Mouse (Mus musculus) left cerebral cortex, postnatal 10 days (tissue): ENCODE results near the gene Map1b. TPM values are rescaled to one million over a fixed set of nuclear protein-coding genes. Genes with fewer than 3 reads are reported as not detected.

ENCODE experiments used
- DNase-seq, 2 experiments: peaks; one replicate each; pipeline ENCODE4 v3.0.0; 2021 to 2022; ENCODE audit warnings: low spot score in 2 of 2, mixed read lengths in 1 of 2; ENCODE audit errors: extremely low spot score in 1 of 2
- intact Hi-C: fragments of 180-260 bp; cut with DNase I; formaldehyde crosslinking; loops from one replicate; pipeline ENCODE4 v1.15.1; 2025
- total RNA-seq, 2 experiments: library from RNA; stranded (reverse); gene quantifications; 2 replicates each; pipeline ENCODE4 v1.2.3; 2021

Gene Map1b
- total RNA-seq: 1,000 to 10,000 TPM; 1,022 to 1,154 TPM

DNA sequence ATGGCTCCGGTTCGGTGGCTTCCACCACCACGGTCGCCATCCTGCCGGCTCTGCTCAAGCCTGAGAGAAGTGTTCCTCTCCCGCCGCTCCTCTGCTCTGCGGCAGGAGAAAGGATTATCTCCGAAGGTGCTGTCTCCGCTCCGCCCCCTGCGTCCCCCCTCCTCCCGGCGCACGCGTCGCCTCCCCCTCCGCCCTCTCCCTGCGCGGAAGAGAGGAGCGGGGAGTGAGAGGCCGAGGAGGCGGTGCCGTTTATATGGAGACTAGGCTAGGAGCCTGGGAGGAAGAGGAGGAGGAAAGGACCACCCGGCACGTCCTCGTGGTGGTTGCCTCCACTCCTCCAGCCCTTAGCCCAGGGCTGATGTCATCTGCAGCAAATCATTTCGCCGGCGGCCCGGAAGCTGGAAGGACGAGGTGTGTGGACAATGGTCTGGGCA, at the start of gene Map1b:
Gene Map1b (minus strand): TSS at position 93 of the 434 bp plus-strand sequence.
- DNase-seq: peak; percentile 71 to 88
- intact Hi-C loops: loop anchor here (5.0 to 10.0 kb wide), 2 partner anchors 128 to 246 kb away; no protein-coding TSS in a partner anchor

DNA sequence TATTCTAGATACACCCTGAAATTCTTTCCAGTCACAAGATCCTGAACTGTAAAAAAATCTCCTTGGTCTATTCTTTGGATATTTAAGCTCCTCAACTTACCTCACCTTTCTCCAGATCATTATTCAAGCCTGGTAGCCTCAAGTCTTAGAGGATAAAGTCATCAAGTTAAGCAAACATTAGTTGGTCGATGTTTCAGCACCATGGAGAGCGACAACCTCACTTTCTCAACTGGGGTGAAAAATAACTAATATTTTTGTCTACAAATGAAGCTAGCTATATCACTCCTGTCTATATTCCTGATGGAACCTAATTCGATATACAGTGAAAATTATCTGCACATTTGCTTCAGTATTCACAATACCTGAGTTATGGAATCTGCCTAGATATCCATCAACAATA, 48.0 kb upstream of the Map1b start:
- DNase-seq: no peak
- intact Hi-C loops: no loop called here

DNA sequence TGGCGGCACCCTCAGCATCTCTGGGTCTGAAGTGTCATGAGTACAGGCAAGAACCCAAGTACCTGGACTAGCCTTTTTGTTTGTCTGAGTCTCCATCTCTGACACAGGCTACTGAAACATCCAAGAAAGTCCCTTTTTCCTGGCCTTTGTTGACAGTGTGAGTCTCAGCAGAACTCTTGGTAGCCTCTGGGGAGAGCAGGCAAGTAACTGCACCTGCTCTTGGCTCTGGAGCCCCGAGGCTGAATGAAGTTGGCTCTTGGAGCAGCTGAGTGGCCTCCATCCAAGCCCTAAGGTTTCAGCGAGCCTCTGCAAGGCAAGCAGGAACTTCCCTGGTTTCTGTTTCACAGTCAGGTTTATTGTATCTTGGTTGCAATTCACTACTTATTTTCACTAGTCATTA, 46.7 kb upstream of the Map1b start:
- intact Hi-C loops: no loop called here
- DNase-seq: no peak

DNA sequence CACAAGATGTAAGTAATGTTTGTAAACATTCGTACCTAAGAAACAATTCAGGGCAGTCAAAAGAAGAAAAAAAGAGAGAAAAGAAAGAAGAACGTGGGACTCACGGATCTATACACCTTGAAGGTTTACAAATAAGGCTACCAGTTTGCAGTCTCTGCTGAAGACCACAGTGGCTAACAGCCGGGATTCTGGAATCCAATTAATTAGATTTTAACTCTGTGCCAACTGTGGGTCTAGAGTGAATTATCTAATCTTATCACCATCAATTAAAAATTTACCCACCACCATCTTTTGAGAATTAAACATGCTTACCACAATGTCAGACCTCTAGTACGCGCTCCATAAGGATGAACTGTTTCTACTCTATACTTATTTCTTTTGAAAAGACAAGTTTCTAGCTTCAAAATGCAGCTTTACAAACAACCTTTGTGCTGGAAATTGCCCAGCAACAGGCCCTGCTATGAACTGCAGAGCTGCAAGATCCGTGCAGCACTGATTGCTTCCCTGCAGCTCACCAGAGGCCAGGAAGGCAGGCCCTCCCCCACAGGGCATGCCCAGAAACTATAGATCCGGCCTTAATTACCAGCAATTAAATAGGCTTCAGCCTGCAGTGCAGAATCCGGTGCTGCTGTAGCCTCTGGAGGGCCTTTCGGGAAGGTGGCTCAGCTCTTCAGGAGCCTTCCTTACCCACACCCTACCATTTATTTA, 45.7 kb upstream of the Map1b start:
- DNase-seq: no peak
- intact Hi-C loops: no loop called here

DNA sequence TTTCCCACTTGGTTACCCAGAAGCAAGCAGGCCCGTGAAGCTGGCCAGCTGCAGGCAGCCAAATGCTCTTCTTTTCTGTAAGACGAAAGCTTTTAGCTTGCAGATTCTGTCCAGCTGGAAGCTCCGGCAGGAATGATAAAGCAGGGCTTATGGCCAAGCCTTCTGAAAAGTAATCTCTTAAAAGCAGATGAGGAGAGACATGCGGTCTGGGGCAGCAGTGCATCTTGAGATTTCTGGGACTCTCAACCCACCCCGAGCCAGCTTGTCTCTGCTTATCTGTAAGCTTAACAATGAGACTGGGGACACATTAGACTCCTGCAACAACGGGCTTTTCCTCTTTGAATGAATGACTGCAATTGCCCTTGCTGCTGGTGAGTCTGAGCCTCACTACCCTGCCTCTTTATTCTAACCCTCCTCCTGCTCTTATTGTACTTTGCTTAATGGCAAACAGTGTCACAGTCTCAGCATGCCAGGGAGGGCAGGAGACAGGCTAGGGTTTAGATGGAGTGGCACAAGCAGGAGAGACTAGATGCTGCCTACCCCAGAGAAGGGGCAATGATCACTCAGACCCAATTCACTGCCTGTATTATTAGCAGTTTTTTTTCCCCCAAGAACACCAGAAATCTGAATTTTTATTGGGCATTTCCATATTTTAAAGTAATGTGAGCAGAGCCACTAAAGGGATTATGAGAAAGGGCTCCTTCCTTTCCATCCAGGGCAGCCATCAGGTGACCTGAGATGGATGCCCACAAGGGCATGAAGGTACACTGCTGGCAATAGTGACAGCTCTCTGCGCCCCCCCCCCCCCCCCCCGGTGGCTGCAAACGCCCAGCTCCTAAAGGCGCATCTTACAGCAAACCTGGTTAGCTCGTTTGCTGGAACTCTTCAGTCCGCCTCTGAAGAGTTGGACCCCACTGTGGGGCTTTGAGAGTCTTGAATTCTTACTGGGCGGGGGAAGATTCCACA, 44.6 kb upstream of the Map1b start:
- intact Hi-C loops: no loop called here
- peak in 1 of 2 experiments; percentile 23 for DNase-seq

DNA sequence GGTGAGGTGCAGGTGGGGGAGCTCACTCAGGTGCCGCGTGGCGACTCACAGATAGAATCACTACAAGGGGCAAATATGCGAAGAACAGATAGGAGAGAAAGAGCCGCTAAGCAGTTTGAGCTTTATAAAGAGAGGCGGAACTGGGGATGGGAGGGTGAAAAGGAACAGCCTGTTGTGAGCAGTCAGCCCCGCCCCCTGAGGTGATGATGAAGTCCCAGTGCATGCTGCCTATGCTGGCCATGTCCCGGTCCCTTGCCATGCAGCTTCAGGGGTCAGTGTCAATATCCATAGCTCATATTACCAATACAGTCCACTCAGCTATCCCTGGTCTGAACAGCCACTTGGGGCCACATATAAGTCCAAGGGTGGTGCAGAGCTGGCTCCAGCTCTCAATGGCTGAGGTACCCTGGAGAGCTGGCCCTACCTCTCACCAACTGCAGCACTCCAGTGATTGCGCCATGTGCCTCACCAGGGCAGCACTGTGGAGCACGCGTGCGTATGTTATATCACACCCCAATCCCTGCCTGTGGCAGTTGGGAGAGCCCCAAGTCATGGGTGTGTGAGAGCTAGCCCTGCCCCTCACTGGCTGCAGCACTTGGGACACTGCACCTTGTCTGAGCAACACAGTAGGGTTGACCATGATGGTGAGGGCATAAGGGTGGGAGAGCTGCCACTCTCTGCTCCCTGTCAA, 42.0 kb upstream of the Map1b start:
- intact Hi-C loops: no loop called here
- DNase-seq: no peak

DNA sequence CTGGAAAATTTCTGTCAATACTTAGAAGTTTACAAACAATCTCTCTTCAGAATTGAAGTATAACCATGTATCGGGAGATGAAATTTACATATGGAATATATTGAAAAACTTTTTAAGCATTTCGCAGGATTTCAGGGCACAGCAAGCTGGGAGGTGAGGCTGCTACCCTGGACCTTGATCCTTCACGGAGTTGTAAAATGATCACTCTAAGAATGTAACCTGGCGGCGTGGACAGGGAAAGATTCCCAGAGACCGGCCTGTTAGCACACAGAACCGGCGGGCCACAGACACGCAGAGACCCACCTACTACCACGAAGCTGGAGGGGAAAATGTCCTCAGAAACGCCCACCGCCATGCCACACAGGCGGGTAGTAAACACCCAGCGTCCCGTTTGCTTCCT, 41.5 kb upstream of the Map1b start:
- intact Hi-C loops: no loop called here
- no peak for DNase-seq

DNA sequence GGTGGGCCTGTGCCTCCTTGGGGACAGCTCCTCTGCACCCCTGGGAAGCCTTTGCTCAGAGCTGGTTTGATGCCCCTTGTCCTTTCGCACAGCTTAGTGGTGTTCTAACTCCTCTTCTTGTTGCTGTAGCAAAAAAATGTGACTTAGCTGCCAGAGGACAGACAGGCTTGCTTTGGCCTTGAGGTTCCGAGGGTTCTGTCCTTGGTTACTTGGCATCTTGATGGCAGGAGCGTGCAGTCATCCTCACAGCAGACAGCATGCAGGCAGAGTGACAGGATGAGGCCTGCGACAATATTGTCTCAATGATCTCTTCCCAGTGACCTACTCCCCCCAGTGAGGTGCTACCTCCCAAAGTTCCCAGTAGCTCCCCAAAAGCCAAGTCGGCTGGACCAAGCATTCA, 41.0 kb upstream of the Map1b start:
- DNase-seq: no peak
- intact Hi-C loops: no loop called here

DNA sequence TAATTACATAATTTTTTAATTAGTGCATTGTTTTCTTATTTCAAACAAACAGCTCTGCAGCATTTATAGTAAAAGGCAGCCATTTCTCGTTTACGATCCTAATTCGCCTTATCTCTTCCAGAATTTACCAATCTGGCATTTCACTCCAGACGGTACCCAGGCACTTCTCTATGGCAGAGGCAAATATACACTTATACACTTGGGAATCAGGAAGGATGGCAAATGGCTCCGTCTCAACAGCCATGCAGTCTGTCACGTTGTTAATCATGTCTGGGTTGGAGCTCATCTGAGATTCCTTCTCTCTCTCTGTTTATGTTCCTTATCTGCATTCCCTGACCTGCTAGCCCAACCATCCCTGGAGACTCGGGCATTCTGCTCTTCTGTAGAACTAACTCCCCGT, 38.6 kb upstream of the Map1b start:
- no peak for DNase-seq
- intact Hi-C loops: no loop called here

DNA sequence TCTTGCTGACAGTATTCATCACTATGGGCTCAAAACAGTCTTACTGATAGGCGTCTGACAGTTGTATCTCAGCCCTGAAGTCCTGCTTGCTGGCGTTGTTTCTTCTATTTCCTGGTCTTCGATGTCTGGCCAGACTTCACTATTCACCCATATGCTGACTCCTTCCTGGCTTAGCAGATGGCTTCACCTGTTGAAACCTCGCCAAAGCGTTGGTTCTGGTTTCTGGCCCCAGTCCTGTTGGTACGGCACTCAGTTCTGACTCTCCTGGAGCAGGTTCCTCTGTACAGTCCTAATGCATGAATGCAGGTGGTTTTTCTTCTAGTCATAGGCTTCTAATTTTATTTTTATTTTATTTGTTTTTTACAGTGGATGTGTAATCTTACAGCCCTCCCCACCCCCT, 38.1 kb upstream of the Map1b start:
- intact Hi-C loops: no loop called here
- DNase-seq: no peak

DNA sequence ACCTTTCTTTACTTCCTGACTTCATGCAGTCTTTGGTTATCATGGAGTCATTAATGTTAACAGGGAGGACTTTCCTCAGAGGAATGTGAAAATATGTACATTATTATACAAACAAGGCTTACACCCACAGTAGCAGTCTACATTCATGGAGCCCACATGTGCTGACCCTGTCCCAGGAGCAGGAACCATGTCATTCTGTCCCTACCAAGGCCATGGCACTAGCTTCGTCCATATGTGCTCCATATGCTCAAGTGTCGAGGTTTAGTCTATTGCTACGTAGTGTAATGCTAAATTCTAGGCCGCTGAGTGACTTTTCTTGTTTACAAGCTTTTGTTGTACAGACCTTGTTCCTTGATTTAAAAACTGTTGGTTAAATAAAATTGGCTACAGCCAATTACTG, 36.0 kb upstream of the Map1b start:
- no peak for DNase-seq
- intact Hi-C loops: no loop called here

DNA sequence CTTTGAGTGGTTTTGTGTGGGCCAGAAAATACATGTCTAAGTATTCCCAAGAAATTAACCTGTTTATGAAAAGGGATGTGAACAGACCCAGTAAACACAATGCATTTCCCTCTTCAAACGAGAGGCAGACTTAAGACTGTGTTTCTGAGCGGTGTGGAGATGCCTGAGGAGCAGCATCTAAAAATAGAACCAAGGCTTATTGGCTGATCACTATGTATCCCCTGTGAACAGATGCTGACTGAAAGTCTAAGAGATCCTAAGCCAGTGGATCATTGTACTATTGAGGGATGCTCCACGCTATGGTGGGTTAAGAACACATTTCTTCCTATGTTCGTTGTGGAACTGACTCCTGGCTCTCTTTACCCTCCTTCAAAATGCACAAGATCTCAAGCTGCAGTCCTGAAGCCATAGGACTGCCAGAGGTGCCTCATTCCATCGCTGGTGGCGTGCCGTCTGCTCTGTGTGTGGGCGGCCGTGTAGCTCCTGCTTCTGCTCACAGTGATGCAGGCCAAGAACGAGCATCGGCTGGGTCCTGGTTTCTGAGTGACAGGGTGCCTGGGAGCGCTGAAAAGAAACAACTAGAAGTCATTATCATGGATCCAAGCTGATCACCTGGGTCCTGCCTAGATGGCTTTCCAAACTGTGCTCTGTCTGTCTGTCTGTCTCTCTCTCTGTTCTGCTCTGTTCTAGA, 34.5 kb upstream of the Map1b start:
- intact Hi-C loops: no loop called here
- DNase-seq: no peak

DNA sequence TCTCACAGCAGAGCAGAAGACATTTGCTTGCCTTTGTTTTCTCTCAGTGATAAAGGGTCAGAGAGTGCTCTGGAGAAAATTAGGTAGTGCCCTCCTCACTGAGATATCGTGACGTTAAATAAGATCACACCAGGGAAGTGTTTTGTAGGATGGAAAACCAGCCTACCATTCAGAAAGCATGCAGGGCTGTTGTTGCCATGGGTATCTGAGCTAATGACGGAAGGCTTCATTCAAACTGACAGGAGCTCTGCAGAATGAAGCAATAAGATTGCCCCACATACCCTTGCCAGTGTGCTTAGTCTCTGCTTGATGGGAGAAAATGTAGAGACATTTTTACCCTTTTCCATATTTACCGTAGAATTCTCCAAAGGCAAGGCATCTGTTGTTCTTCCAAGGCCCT, 33.7 kb upstream of the Map1b start:
- intact Hi-C loops: no loop called here
- DNase-seq: no peak

DNA sequence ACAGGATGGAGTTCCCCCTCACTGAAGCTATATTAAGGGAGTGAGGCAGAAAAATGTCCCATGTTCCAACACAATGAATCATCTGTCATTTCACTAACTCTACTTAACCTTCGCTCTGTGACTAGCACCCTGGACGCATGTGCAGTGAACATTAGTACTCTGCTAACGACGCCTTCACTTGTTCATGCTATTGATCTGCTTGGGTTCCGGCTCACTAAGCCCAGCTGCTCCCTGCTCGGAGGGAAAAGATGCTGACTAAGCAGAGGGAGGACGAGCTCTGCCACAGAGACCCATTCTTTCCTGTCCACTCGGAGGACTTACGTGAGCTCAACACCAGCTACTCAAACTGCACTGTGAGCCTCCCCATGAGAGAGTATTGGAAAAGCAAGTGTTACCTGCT, 33.2 kb upstream of the Map1b start:
- intact Hi-C loops: no loop called here

DNA sequence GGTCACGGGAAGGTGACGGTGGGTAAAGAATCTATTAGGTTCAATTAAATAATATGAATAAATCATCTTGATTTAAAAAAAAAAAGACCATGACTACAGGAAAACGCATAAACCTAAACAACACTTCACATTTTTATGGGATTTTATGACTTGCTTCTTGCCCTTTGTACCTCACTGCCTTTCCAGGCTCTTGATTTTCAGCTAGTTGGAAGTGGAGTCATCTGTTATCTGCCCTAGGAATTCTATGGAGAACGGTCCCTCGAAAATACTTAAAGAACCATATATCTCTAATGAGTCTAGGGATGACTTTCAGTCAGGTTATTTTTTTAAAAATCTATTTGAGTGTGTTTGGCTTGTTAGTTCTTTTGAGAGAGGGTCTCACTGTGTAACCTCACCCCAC, 30.5 kb upstream of the Map1b start:
- intact Hi-C loops: no loop called here
- no peak for DNase-seq

More for the DNA sequence above, 33.2 kb upstream of the Map1b start:
- DNase-seq: no peak

DNA sequence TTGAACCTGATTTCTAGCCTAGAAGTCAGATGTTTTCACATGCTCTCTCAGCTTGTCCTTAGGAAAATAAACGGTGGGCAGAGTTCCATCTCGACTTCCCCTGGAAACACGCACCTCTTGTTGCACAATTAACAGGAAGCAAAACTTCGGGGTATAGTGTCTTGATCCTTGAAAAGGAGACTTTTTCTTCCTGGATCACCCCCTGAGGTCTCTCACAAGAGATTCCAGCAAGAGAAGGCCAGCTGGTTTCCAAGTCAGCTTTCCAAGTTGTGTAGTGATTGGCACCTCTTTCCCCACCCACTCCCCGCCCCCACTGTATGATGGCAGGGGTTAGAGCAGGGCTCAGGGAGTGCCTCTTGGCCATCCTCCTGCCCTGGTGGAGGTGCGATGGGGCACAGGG, 28.9 kb upstream of the Map1b start:
- DNase-seq: no peak
- intact Hi-C loops: no loop called here

DNA sequence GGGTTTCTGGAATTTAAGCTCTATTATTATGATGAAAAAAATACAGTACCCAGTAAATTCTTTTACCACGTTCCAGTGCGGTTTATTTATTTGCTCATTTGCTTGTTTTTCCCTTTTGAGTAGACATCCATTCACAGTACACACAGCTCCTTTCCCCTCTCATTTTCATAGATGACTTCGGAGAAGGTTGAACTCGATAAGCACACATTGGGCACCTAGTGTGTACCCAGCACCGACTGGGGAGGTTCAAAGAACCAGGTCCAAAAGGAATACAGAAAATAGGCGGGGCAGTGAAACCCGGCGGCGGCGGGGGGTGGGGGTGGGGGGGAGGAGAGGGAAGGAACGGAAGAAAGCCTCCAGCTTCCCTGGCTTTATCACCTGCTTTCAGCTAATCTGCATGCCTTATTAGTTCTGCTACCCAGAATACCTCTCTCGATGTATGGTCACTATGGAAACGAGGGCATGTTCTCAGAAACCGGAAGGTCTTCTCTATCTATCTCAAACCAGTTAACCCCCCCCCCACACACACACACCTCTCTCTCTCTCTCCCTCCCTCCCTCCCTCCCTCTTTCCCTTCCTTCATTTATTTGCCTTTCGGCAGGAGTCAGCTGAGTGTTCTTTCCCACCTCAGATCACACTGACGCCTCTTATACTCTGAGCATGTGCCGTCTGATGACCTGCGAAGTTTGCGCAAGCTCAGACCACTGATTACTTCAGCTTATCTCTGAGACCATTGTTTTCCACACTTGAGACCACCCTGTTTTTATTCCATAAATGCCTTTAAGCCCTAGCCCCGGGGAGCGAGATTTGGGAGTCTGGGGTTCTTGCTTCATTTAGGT, 25.3 kb upstream of the Map1b start:
- intact Hi-C loops: no loop called here
- no peak for DNase-seq

DNA sequence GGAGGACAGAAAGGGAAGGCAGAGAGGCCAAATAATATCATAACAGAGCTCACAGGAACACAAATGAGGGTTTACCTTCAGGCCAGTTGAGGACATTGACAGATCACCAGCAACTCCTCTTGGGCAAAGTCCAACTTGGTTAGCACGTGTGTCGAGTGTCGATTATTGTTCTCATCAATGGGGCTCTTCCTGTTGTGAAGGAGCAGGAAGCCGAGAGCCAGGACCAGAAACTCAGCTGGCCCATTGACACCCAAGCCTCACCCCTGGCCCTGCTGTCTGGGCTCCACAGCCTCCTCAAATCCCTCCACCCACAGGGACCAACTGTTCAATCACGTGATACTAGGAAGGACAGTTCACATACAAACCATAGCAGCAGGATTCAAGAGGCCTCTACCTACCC, 22.9 kb upstream of the Map1b start:
- DNase-seq: no peak
- intact Hi-C loops: no loop called here
